Mouse (Mus musculus): Measurements from ENCODE around the gene Arvcf. TPM values are rescaled to one million over a fixed set of nuclear protein-coding genes. Genes with fewer than 3 reads are reported as not detected.

Gene Arvcf
- polyA plus RNA-seq, 1 experiment from 2014 or later, result 13.8 TPM

- H3K36me3 ChIP-seq (ENCODE audit: control insufficient read depth, insufficient read depth, low read length), result peaks cover 11% of the 10 kb centered on the region; the same call in 1 of the 2 replicates
- peaks cover 28% of the 10 kb centered on the region for H3K4me1 ChIP-seq (replicated peaks; ENCODE audit: control insufficient read depth, insufficient read depth, low read length)
- no peaks in the 10 kb centered on the region for H3K27me3 ChIP-seq (replicated peaks; ENCODE audit: control insufficient read depth, insufficient read depth, low read length)
- ATAC-seq (replicated peaks; ENCODE audit: low FRiP score), result no peak
- DNase-seq (ENCODE audit: low spot score), result no peak
- 75% methylated on average over 11 of the region's 11 CpGs for WGBS
- peak overlapping the region; percentile 26; the same call in 1 of the 2 replicates for H3K27ac ChIP-seq (ENCODE audit: low read depth, low read length)
- no peaks in the 10 kb centered on the region for H3K9me3 ChIP-seq (ENCODE audit: control insufficient read depth, low read length)
- peak overlapping the region; percentile 39 for H3K9ac ChIP-seq (ENCODE audit: low read depth, low read length)
- H3K4me2 ChIP-seq, result peak overlapping the region; percentile 88
- H3K4me3 ChIP-seq (ENCODE audit: low read depth, low read length), result peak overlapping the region; percentile 79
These were observed 76.5 kb downstream of the Arvcf start for GRCm38 (mm10) chr16:18424364-18425045.

GRCm38 (mm10) chr16:18425475-18426214 is 77.7 kb downstream of the Arvcf start:
- Histone ChIP-seq H3K36me3 (ENCODE audit: control insufficient read depth, insufficient read depth, low read length) (peaks cover 11% of the 10 kb centered on the region; the same call in 1 of the 2 replicates), H3K27ac (ENCODE audit: low read depth, low read length) (peak overlapping the region; percentile 86), H3K4me1 (replicated peaks; ENCODE audit: control insufficient read depth, insufficient read depth, low read length) (peaks cover 31% of the 10 kb centered on the region), H3K4me3 (ENCODE audit: low read depth, low read length) (peak overlapping the region; percentile 79), H3K4me2 (peak overlapping the region; percentile 88), H3K9me3 (ENCODE audit: control insufficient read depth, low read length) (no peaks in the 10 kb centered on the region), H3K27me3 (replicated peaks; ENCODE audit: control insufficient read depth, insufficient read depth, low read length) (no peaks in the 10 kb centered on the region), H3K9ac (ENCODE audit: low read depth, low read length) (peak overlapping the region; percentile 87)
- ATAC-seq (replicated peaks; ENCODE audit: low FRiP score) (no peak), DNase-seq (ENCODE audit: low spot score) (no peak)
- WGBS, result 10% methylated on average over 10 of the region's 10 CpGs

- Histone ChIP-seq H3K4me3 (ENCODE audit: low read depth, low read length) (peak within 1 kb of the TSS; percentile 79), H3K27me3 (replicated peaks; ENCODE audit: control insufficient read depth, insufficient read depth, low read length) (no peaks in the 10 kb centered on the region), H3K9me3 (ENCODE audit: control insufficient read depth, low read length) (no peaks in the 10 kb centered on the region), H3K4me2 (peak within 1 kb of the TSS; percentile 88), H3K36me3 (ENCODE audit: control insufficient read depth, insufficient read depth, low read length) (peaks cover 11% of the 10 kb centered on the region; the same call in 1 of the 2 replicates), H3K9ac (ENCODE audit: low read depth, low read length) (peak within 1 kb of the TSS; percentile 87), H3K4me1 (replicated peaks; ENCODE audit: control insufficient read depth, insufficient read depth, low read length) (peaks cover 33% of the 10 kb centered on the region), H3K27ac (ENCODE audit: low read depth, low read length) (peak within 1 kb of the TSS; percentile 86)
- ATAC-seq (replicated peaks; ENCODE audit: low FRiP score) (peak; percentile 65), DNase-seq (ENCODE audit: low spot score) (peak; percentile 80)
- WGBS, result under 1% methylated on average over 52 of the region's 52 CpGs
These were observed 78.3 kb downstream of the Arvcf start, which contains the start of gene Txnrd2 for GRCm38 (mm10) chr16:18426215-18426791. Gene Txnrd2 (plus strand): TSS chr16:18426384.

GRCm38 (mm10) chr16:18426802-18427280 is 78.9 kb downstream of the Arvcf start, which contains the start of gene Comt:
Gene Comt (minus strand): TSS chr16:18426852.
- 54% methylated on average over 5 of the region's 5 CpGs for WGBS
- H3K27me3 ChIP-seq (replicated peaks; ENCODE audit: control insufficient read depth, insufficient read depth, low read length), result no peaks in the 10 kb centered on the region
- H3K9me3 ChIP-seq (ENCODE audit: control insufficient read depth, low read length), result no peaks in the 10 kb centered on the region
- H3K27ac ChIP-seq (ENCODE audit: low read depth, low read length), result peak within 1 kb of the TSS; percentile 97
- H3K4me2 ChIP-seq, result peak within 1 kb of the TSS; percentile 88
- H3K4me1 ChIP-seq (replicated peaks; ENCODE audit: control insufficient read depth, insufficient read depth, low read length), result peaks cover 33% of the 10 kb centered on the region
- H3K9ac ChIP-seq (ENCODE audit: low read depth, low read length), result peak within 1 kb of the TSS; percentile 87
- H3K4me3 ChIP-seq (ENCODE audit: low read depth, low read length), result peak within 1 kb of the TSS; percentile 79
- no peak for ATAC-seq (replicated peaks; ENCODE audit: low FRiP score)
- DNase-seq (ENCODE audit: low spot score), result no peak
- peaks cover 6% of the 10 kb centered on the region; the same call in 1 of the 2 replicates for H3K36me3 ChIP-seq (ENCODE audit: control insufficient read depth, insufficient read depth, low read length)

- peak overlapping the region; percentile 63 for H3K4me3 ChIP-seq (ENCODE audit: low read depth, low read length)
- peak overlapping the region; percentile 73 for H3K9ac ChIP-seq (ENCODE audit: low read depth, low read length)
- ATAC-seq (replicated peaks; ENCODE audit: low FRiP score) (0 out of 2 replicates have a peak, but pooled peaks have one; percentile 0), DNase-seq (ENCODE audit: low spot score) (no peak)
- H3K9me3 ChIP-seq (ENCODE audit: control insufficient read depth, low read length), result no peaks in the 10 kb centered on the region
- H3K4me2 ChIP-seq, result peak overlapping the region; percentile 88
- WGBS, result 64% methylated on average over 5 of the region's 5 CpGs
- H3K27me3 ChIP-seq (replicated peaks; ENCODE audit: control insufficient read depth, insufficient read depth, low read length), result no peaks in the 10 kb centered on the region
- H3K27ac ChIP-seq (ENCODE audit: low read depth, low read length), result peak overlapping the region; percentile 97
- peaks cover 2% of the 10 kb centered on the region; the same call in 1 of the 2 replicates for H3K36me3 ChIP-seq (ENCODE audit: control insufficient read depth, insufficient read depth, low read length)
- peaks cover 33% of the 10 kb centered on the region for H3K4me1 ChIP-seq (replicated peaks; ENCODE audit: control insufficient read depth, insufficient read depth, low read length)
These were observed 80.1 kb downstream of the Arvcf start for GRCm38 (mm10) chr16:18428011-18428515.

GRCm38 (mm10) chr16:18428516-18429042 is 80.6 kb downstream of the Arvcf start:
- DNase-seq (ENCODE audit: low spot score), result peak; percentile 58
- H3K4me3 ChIP-seq (ENCODE audit: low read depth, low read length), result peak overlapping the region; percentile 63

GRCm38 (mm10) chr16:18429641-18430040 is 81.7 kb downstream of the Arvcf start:
- DNase-seq (ENCODE audit: low spot score) (no peak), ATAC-seq (replicated peaks; ENCODE audit: low FRiP score) (no peak)
- peak overlapping the region; percentile 97 for H3K27ac ChIP-seq (ENCODE audit: low read depth, low read length)
- peaks cover under 1% of the 10 kb centered on the region for H3K36me3 ChIP-seq (ENCODE audit: control insufficient read depth, insufficient read depth, low read length)
- WGBS, result 61% methylated on average over 8 of the region's 8 CpGs
- peaks cover 28% of the 10 kb centered on the region for H3K4me1 ChIP-seq (replicated peaks; ENCODE audit: control insufficient read depth, insufficient read depth, low read length)
- no peaks in the 10 kb centered on the region for H3K27me3 ChIP-seq (replicated peaks; ENCODE audit: control insufficient read depth, insufficient read depth, low read length)
- no peaks in the 10 kb centered on the region for H3K9me3 ChIP-seq (ENCODE audit: control insufficient read depth, low read length)
- H3K4me2 ChIP-seq, result peak overlapping the region; percentile 88
- peak overlapping the region; percentile 63 for H3K4me3 ChIP-seq (ENCODE audit: low read depth, low read length)
- H3K9ac ChIP-seq (ENCODE audit: low read depth, low read length), result peak overlapping the region; percentile 73

More at GRCm38 (mm10) chr16:18428516-18429042, 80.6 kb downstream of the Arvcf start:
- ATAC-seq (replicated peaks; ENCODE audit: low FRiP score), result peak; percentile 93
- Histone ChIP-seq H3K27ac (ENCODE audit: low read depth, low read length) (peak overlapping the region; percentile 97), H3K4me1 (replicated peaks; ENCODE audit: control insufficient read depth, insufficient read depth, low read length) (peaks cover 33% of the 10 kb centered on the region), H3K27me3 (replicated peaks; ENCODE audit: control insufficient read depth, insufficient read depth, low read length) (no peaks in the 10 kb centered on the region), H3K9me3 (ENCODE audit: control insufficient read depth, low read length) (no peaks in the 10 kb centered on the region), H3K36me3 (ENCODE audit: control insufficient read depth, insufficient read depth, low read length) (no peaks in the 10 kb centered on the region; the same call in 1 of the 2 replicates), H3K4me2 (peak overlapping the region; percentile 88), H3K9ac (ENCODE audit: low read depth, low read length) (peak overlapping the region; percentile 73)
- WGBS, result 47% methylated on average over 7 of the region's 7 CpGs

Measured in liver, embryonic 11.5 days (tissue).